Mouse (Mus musculus) B cell, adult 67 days (primary cell): ENCODE results near the gene Ddit4. TPM values are rescaled to one million over a fixed set of nuclear protein-coding genes. Genes with fewer than 3 reads are reported as not detected.

Source experiments
- total RNA-seq, 2 experiments: library from RNA; stranded (reverse); gene quantifications; 4 replicates each; pipeline ENCODE4 v1.2.4; 2023

The Ddit4 gene
- 10 to 100 TPM; 26.4 to 27.9 TPM for total RNA-seq

GRCm38 (mm10) chr10:59951211-59952151, at the start of gene Ddit4:
TSS of gene Ddit4 (minus strand) at chr10:59951834.

Other genes starting within 250 kb of the Ddit4 start
- 10 to 100 TPM; 49.7 to 50.1 TPM for gene Micu1, start 249.4 kb downstream of the Ddit4 start, total RNA-seq
- gene Dnajb12, start 72.3 kb downstream of the Ddit4 start, total RNA-seq, result 10 to 100 TPM; 43.6 to 44.9 TPM
- 10 to 100 TPM; 17.7 to 19.4 TPM for gene Ascc1, start 51.0 kb upstream of the Ddit4 start, total RNA-seq
- gene Anapc16, start 51.3 kb upstream of the Ddit4 start, total RNA-seq, result 10 to 100 TPM; 74.1 to 75.9 TPM
- 1 to 10 TPM in 1 of 2 experiments, under 1 TPM in 1; 0.90 to 1.0 TPM for gene Spock2, start 154.4 kb upstream of the Ddit4 start, total RNA-seq